Mouse (Mus musculus): Measurements from ENCODE around the gene Scmh1.
"Not testable (repeated sequence)": the region's sequence is repeated elsewhere in the genome, so short reads cannot be mapped to it uniquely, and the experiment has no call there.

Gene Scmh1

GRCm38 (mm10) chr4:120405144-120405805 lies at the start of gene Scmh1:
Gene Scmh1 (plus strand): TSS chr4:120405281.
- DNase-seq (ENCODE audit: low read depth in 2 of 2, low spot score in 2 of 2): peak; percentile 42 to 43

- DNase-seq (ENCODE audit: low read depth in 2 of 2, low spot score in 2 of 2): no peak
Measured at GRCm38 (mm10) chr4:120360011-120360521, 45.0 kb upstream of the Scmh1 start.

GRCm38 (mm10) chr4:120364729-120365128 lies 40.4 kb upstream of the Scmh1 start:
- no peak for DNase-seq (ENCODE audit: low read depth in 2 of 2, low spot score in 2 of 2)

- DNase-seq (ENCODE audit: low read depth in 2 of 2, low spot score in 2 of 2): no peak
Measured at GRCm38 (mm10) chr4:120365456-120365855, 39.6 kb upstream of the Scmh1 start.

- DNase-seq (ENCODE audit: low read depth in 2 of 2, low spot score in 2 of 2): no peak
Measured at GRCm38 (mm10) chr4:120368031-120368430, 37.0 kb upstream of the Scmh1 start.

GRCm38 (mm10) chr4:120368663-120369062 lies 36.4 kb upstream of the Scmh1 start:
- DNase-seq (ENCODE audit: low read depth in 2 of 2, low spot score in 2 of 2): peak in 1 of 2 experiments; percentile 4

- no peak for DNase-seq (ENCODE audit: low read depth in 2 of 2, low spot score in 2 of 2)
Measured at GRCm38 (mm10) chr4:120369156-120369555, 35.9 kb upstream of the Scmh1 start.

- DNase-seq (ENCODE audit: low read depth in 2 of 2, low spot score in 2 of 2): no peak
Measured at GRCm38 (mm10) chr4:120369861-120370366, 35.2 kb upstream of the Scmh1 start.

GRCm38 (mm10) chr4:120372838-120373237 lies 32.2 kb upstream of the Scmh1 start:
- DNase-seq (ENCODE audit: low read depth in 2 of 2, low spot score in 2 of 2): no peak

- no peak for DNase-seq (ENCODE audit: low read depth in 2 of 2, low spot score in 2 of 2)
Measured at GRCm38 (mm10) chr4:120373813-120374212, 31.3 kb upstream of the Scmh1 start.

- peak in 1 of 2 experiments; percentile 16 for DNase-seq (ENCODE audit: low read depth in 2 of 2, low spot score in 2 of 2)
Measured at GRCm38 (mm10) chr4:120380811-120381391, 24.2 kb upstream of the Scmh1 start.

GRCm38 (mm10) chr4:120385496-120385895 lies 19.6 kb upstream of the Scmh1 start:
- no peak for DNase-seq (ENCODE audit: low read depth in 2 of 2, low spot score in 2 of 2)

GRCm38 (mm10) chr4:120387496-120387895 lies 17.6 kb upstream of the Scmh1 start:
- no peak for DNase-seq (ENCODE audit: low read depth in 2 of 2, low spot score in 2 of 2)

- DNase-seq (ENCODE audit: low read depth in 2 of 2, low spot score in 2 of 2): no peak
Measured at GRCm38 (mm10) chr4:120387968-120388367, 17.1 kb upstream of the Scmh1 start.

- no peak for DNase-seq (ENCODE audit: low read depth in 2 of 2, low spot score in 2 of 2)
Measured at GRCm38 (mm10) chr4:120388998-120389542, 16.0 kb upstream of the Scmh1 start.

GRCm38 (mm10) chr4:120389546-120389945 lies 15.5 kb upstream of the Scmh1 start:
- DNase-seq (ENCODE audit: low read depth in 2 of 2, low spot score in 2 of 2): no peak

GRCm38 (mm10) chr4:120391591-120391990 lies 13.5 kb upstream of the Scmh1 start:
- DNase-seq (ENCODE audit: low read depth in 2 of 2, low spot score in 2 of 2): no peak

- no peak for DNase-seq (ENCODE audit: low read depth in 2 of 2, low spot score in 2 of 2)
Measured at GRCm38 (mm10) chr4:120392341-120392740, 12.7 kb upstream of the Scmh1 start.

- DNase-seq (ENCODE audit: low read depth in 2 of 2, low spot score in 2 of 2): no peak
Measured at GRCm38 (mm10) chr4:120392748-120393147, 12.3 kb upstream of the Scmh1 start.

GRCm38 (mm10) chr4:120400251-120400650 lies 4.8 kb upstream of the Scmh1 start:
- no peak for DNase-seq (ENCODE audit: low read depth in 2 of 2, low spot score in 2 of 2)

GRCm38 (mm10) chr4:120402105-120402504 lies 3.0 kb upstream of the Scmh1 start:
- DNase-seq (ENCODE audit: low read depth in 2 of 2, low spot score in 2 of 2): not testable (repeated sequence)

- no peak for DNase-seq (ENCODE audit: low read depth in 2 of 2, low spot score in 2 of 2)
Measured at GRCm38 (mm10) chr4:120404247-120404646, 834 bp upstream of the Scmh1 start.
